Mouse (Mus musculus) G1E (cell line): Measurements from ENCODE around the gene Man2a2. TPM values are rescaled to one million over a fixed set of nuclear protein-coding genes. Genes with fewer than 3 reads are reported as not detected.

Source experiments
- ATAC-seq: 2 replicates; pipeline ENCODE4 v1.8.0; 2016; ENCODE audit warnings: mild to moderate bottlenecking; ENCODE audit not compliant: insufficient number of reproducible peaks, poor library complexity, low FRiP score, severe bottlenecking; ENCODE audit errors: extremely low read depth
- DNase-seq: peaks from one replicate; pipeline ENCODE4 v3.0.0; 2012; ENCODE audit warnings: low spot score
- H3K27me3 ChIP-seq: 2 replicates; pipeline ENCODE4 v1.6.1; 2012; ENCODE audit warnings: mild to moderate bottlenecking, low read length, inconsistent platforms; ENCODE audit not compliant: insufficient read depth
- H3K36me3 ChIP-seq: replicated peaks from 2 replicates; pipeline ENCODE3; 2012; ENCODE audit warnings: mild to moderate bottlenecking, inconsistent platforms
- H3K4me1 ChIP-seq: 2 replicates; pipeline ENCODE4 v1.6.1; 2012; ENCODE audit warnings: low read depth, low read length, inconsistent platforms, mixed read lengths; ENCODE audit not compliant: insufficient read depth
- H3K4me3 ChIP-seq: 2 replicates; pipeline ENCODE4 v1.5.1; 2012; ENCODE audit warnings: low read depth, mild to moderate bottlenecking, inconsistent platforms, low read length, moderate library complexity, mixed read lengths
- H3K9me3 ChIP-seq: replicated peaks from 2 replicates; pipeline ENCODE4 v1.6.1; 2012; ENCODE audit warnings: inconsistent platforms
- CTCF ChIP-seq: IDR thresholded peaks from 2 replicates; pipeline ENCODE4 v1.5.1; 2012; ENCODE audit warnings: low read depth, low read length, inconsistent platforms, mixed read lengths
- GATA1 ChIP-seq: IDR thresholded peaks from 2 replicates; pipeline ENCODE4 v1.6.1; 2012; ENCODE audit warnings: borderline replicate concordance, low read length, inconsistent platforms, mixed read lengths
- GATA2 ChIP-seq: IDR thresholded peaks from 2 replicates; pipeline ENCODE4 v1.6.1; 2012; ENCODE audit warnings: low read depth, low read length, inconsistent platforms, borderline replicate concordance
- POLR2AphosphoS5 ChIP-seq: IDR thresholded peaks from 2 replicates; pipeline ENCODE4 v1.6.1; 2012; ENCODE audit warnings: low read depth, low read length, inconsistent platforms; ENCODE audit not compliant: insufficient replicate concordance
- TAL1 ChIP-seq: conservative IDR thresholded peaks from 2 replicates; pipeline ENCODE4 v1.6.1; 2012; ENCODE audit warnings: low read depth, low read length, inconsistent platforms, mixed read lengths
- polyA plus RNA-seq: library from polyadenylated mRNA; stranded (reverse); fragments of >175 nt; gene quantifications from 2 replicates; pipeline ENCODE4 v1.2.3, GENCODE M21; 2012
- total RNA-seq, 2 experiments: library from RNA; stranded (forward) in 1 of 2; stranded (reverse) in 1 of 2; fragments of 200-1000 nt in 1 of 2; fragments of >200 nt in 1 of 2; fragmentation: Nextera tagmentation in 1 of 2; gene quantifications; 2 replicates each; pipeline ENCODE4 v1.2.3; 2014 to 2017

Gene Man2a2
- total and polyA plus RNA-seq, 3 experiments, result 37.0 to 63.1 (median 49.3) TPM

- peak; percentile 98 for ATAC-seq
- Histone ChIP-seq H3K27me3 (no peaks in the 10 kb centered on the region), H3K9me3 (no peaks in the 10 kb centered on the region), H3K4me1 (peaks cover 55% of the 10 kb centered on the region), H3K4me3 (peak within 1 kb of the TSS; percentile 79), H3K36me3 (peaks cover 70% of the 10 kb centered on the region)
- TF ChIP-seq POLR2AphosphoS5 (0 out of 2 replicates have a peak, but pooled peaks have one; percentile 29), GATA2 (no peak)
- peak; percentile 99 for DNase-seq
Measured at GRCm38 (mm10) chr7:80324043-80324815, 46.9 kb downstream of the Man2a2 start, which contains the start of gene Rccd1. Gene Rccd1, minus strand, starts transcription at chr7:80324454.

DNA sequence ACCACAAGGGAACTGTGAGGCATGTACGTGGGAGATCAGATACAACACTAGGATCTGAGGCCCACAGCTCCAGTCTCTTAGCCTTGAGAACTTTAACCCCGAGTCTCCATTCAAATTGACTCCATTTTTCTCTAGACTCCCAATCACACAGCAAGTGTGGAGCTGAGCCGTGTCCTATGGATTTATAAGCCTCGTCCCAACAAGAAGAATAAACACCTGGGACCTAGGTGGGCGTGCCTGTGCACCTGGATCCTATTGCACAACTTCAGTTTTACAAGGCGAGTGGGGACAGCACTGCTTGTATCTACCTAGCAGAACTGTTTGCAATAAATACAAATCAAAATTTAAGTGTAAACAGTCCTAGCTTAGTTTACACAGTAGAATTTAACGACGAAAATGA lies 47.8 kb downstream of the Man2a2 start:
- Histone ChIP-seq H3K36me3 (peaks cover 70% of the 10 kb centered on the region), H3K9me3 (no peaks in the 10 kb centered on the region), H3K4me1 (peaks cover 56% of the 10 kb centered on the region), H3K4me3 (peak overlapping the region; percentile 79), H3K27me3 (no peaks in the 10 kb centered on the region)
- no peak for DNase-seq
- TF ChIP-seq TAL1 (no peak), POLR2AphosphoS5 (no peak), CTCF (no peak), GATA1 (no peak), GATA2 (no peak)
- ATAC-seq, result no peak

- peaks cover 62% of the 10 kb centered on the region for H3K36me3 ChIP-seq
- peak overlapping the region; percentile 0; the same call in 1 of the 2 replicates for H3K4me3 ChIP-seq
- DNase-seq, result no peak
- H3K27me3 ChIP-seq, result no peaks in the 10 kb centered on the region
- TF ChIP-seq GATA1, result no peak
- TF ChIP-seq TAL1, result no peak
- no peak for TF ChIP-seq GATA2
- TF ChIP-seq POLR2AphosphoS5, result no peak
- no peak for TF ChIP-seq CTCF
- no peak for ATAC-seq
- H3K4me1 ChIP-seq, result peaks cover 42% of the 10 kb centered on the region
- no peaks in the 10 kb centered on the region for H3K9me3 ChIP-seq
Measured at GRCm38 (mm10) chr7:80319846-80320496, 51.2 kb downstream of the Man2a2 start.

- no peak for ATAC-seq
- DNase-seq, result no peak
- TF ChIP-seq POLR2AphosphoS5, result no peak
- TF ChIP-seq TAL1, result no peak
- TF ChIP-seq CTCF, result no peak
- no peak for TF ChIP-seq GATA1
- no peak for TF ChIP-seq GATA2
- no peak overlapping the region for H3K4me3 ChIP-seq
- peaks cover 74% of the 10 kb centered on the region for H3K36me3 ChIP-seq
- H3K27me3 ChIP-seq, result no peaks in the 10 kb centered on the region
- H3K9me3 ChIP-seq, result no peaks in the 10 kb centered on the region
- H3K4me1 ChIP-seq, result peaks cover 40% of the 10 kb centered on the region
Measured at GRCm38 (mm10) chr7:80318670-80319069, 52.5 kb downstream of the Man2a2 start.

- Histone ChIP-seq H3K27me3 (no peaks in the 10 kb centered on the region), H3K36me3 (peaks cover 85% of the 10 kb centered on the region)
Measured at GRCm38 (mm10) chr7:80317439-80318115, 53.6 kb downstream of the Man2a2 start.

DNA sequence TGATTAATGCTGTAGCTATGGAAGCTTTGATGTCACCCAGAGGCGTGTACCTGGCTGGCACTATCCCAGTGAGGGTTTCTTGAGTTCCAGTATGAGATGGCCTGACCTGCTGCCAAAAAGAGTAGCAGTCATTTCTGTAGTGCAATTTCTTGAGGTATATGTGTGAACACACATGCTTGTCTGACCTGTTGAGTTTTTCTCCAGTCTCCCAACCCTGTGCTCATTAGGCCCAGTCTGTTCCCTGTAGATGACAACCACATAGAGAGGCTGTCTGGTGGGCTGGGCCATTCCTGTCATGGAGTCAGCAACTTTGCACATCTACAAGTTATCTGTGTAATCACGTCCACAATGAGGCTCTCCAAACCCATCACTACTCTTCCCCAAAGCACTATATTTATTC lies 55.4 kb downstream of the Man2a2 start:
- TF ChIP-seq CTCF (no peak), GATA1 (no peak), GATA2 (no peak), POLR2AphosphoS5 (no peak), TAL1 (no peak)
- DNase-seq, result no peak
- ATAC-seq, result no peak
- Histone ChIP-seq H3K4me1 (peaks cover 26% of the 10 kb centered on the region), H3K36me3 (peaks cover 93% of the 10 kb centered on the region), H3K4me3 (no peak overlapping the region), H3K27me3 (no peaks in the 10 kb centered on the region), H3K9me3 (no peaks in the 10 kb centered on the region)

More at GRCm38 (mm10) chr7:80317439-80318115, 53.6 kb downstream of the Man2a2 start:
- Histone ChIP-seq H3K4me3 (no peak overlapping the region), H3K9me3 (no peaks in the 10 kb centered on the region), H3K4me1 (peaks cover 38% of the 10 kb centered on the region)
- TF ChIP-seq GATA1, result no peak
- no peak for TF ChIP-seq TAL1
- no peak for TF ChIP-seq GATA2
- TF ChIP-seq POLR2AphosphoS5, result no peak
- no peak for TF ChIP-seq CTCF
- ATAC-seq, result no peak
- DNase-seq, result no peak
